Mouse (Mus musculus): ENCODE data around the gene Ogn. TPM values are rescaled to one million over a fixed set of nuclear protein-coding genes. Genes with fewer than 3 reads are reported as not detected.
"Not testable (repeated sequence)": the region's sequence is repeated elsewhere in the genome, so short reads cannot be mapped to it uniquely, and the experiment has no call there.

Gene Ogn
- total and polyA plus RNA-seq, 3 experiments: 0.04 to 0.06 TPM; not detected in 1

- DNase-seq (ENCODE audit: low read depth, low spot score): peak; percentile 43
- Histone ChIP-seq H3K27me3 (ENCODE audit: control insufficient read depth in 1 of 2, insufficient read depth in 2 of 2, low read length in 2 of 2) (no peaks in the 10 kb centered on the region), H3K9me3 (replicated peaks; ENCODE audit: insufficient read depth, low read length) (no peaks in the 10 kb centered on the region), H3K9ac (ENCODE audit: control insufficient read depth, low read depth, low read length, poor library complexity, severe bottlenecking) (no peak overlapping the region), H3K79me2 (ENCODE audit: control insufficient read depth, insufficient read depth, low read length, poor library complexity) (no peaks in the 10 kb centered on the region), H3K36me3 (ENCODE audit: control insufficient read depth in 1 of 2, insufficient read depth in 2 of 2, low read length in 2 of 2) (peaks cover 0 to 7% of the 10 kb centered on the region in 2 experiments; a peak in 2 of 4 replicates), H3K4me1 (ENCODE audit: control insufficient read depth in 1 of 2, insufficient read depth in 2 of 2, low read length in 2 of 2) (peaks cover 2 to 8% of the 10 kb centered on the region in 2 experiments; a peak in 2 of 4 replicates), H3K4me3 (ENCODE audit: control insufficient read depth in 1 of 2, insufficient read depth in 1 of 2, low read depth in 2 of 2, low read length in 2 of 2) (no peak overlapping the region), H3K27ac (ENCODE audit: control insufficient read depth, low read depth, low read length) (no peak overlapping the region)
- TF ChIP-seq RCOR1 (IDR thresholded peaks at IDR 0.05; ENCODE audit: low read depth, low read length) (no peak), RAD21 (IDR thresholded peaks at IDR 0.05; ENCODE audit: low read depth, low read length) (no peak), CTCF (IDR thresholded peaks at IDR 0.05 in 2 of 3, conservative IDR thresholded peaks at IDR 0.05 in 1 of 3; ENCODE audit: control insufficient read depth in 1 of 3, insufficient read depth in 1 of 3, low read depth in 2 of 3, low read length in 3 of 3, poor library complexity in 1 of 3, severe bottlenecking in 1 of 3) (no peak), ETS1 (IDR thresholded peaks at IDR 0.05; ENCODE audit: low read depth, low read length) (no peak), SIN3A (IDR thresholded peaks at IDR 0.05; ENCODE audit: low read length) (no peak), ZMIZ1 (IDR thresholded peaks at IDR 0.05; ENCODE audit: low read depth, low read length) (no peak), MYB (IDR thresholded peaks at IDR 0.05; ENCODE audit: low read depth, low read length) (no peak), ZKSCAN1 (IDR thresholded peaks at IDR 0.05; ENCODE audit: low read depth, low read length) (no peak), HCFC1 (IDR thresholded peaks at IDR 0.05; ENCODE audit: low read depth, low read length) (no peak), CHD1 (IDR thresholded peaks at IDR 0.05; ENCODE audit: low read depth, low read length) (no peak)
Observed at GRCm38 (mm10) chr13:49584307-49585005, 23.4 kb upstream of the Ogn start.

- Histone ChIP-seq H3K9ac (ENCODE audit: control insufficient read depth, low read depth, low read length, poor library complexity, severe bottlenecking) (no peak overlapping the region), H3K27ac (ENCODE audit: control insufficient read depth, low read depth, low read length) (no peak overlapping the region), H3K36me3 (ENCODE audit: control insufficient read depth in 1 of 2, insufficient read depth in 2 of 2, low read length in 2 of 2) (peaks cover 0 to 7% of the 10 kb centered on the region in 2 experiments; a peak in 2 of 4 replicates), H3K4me1 (ENCODE audit: control insufficient read depth in 1 of 2, insufficient read depth in 2 of 2, low read length in 2 of 2) (peaks cover 2 to 8% of the 10 kb centered on the region in 2 experiments; a peak in 2 of 4 replicates), H3K9me3 (replicated peaks; ENCODE audit: insufficient read depth, low read length) (no peaks in the 10 kb centered on the region), H3K4me3 (ENCODE audit: control insufficient read depth in 1 of 2, insufficient read depth in 1 of 2, low read depth in 2 of 2, low read length in 2 of 2) (no peak overlapping the region), H3K79me2 (ENCODE audit: control insufficient read depth, insufficient read depth, low read length, poor library complexity) (no peaks in the 10 kb centered on the region), H3K27me3 (ENCODE audit: control insufficient read depth in 1 of 2, insufficient read depth in 2 of 2, low read length in 2 of 2) (no peaks in the 10 kb centered on the region)
- TF ChIP-seq TCF12 (IDR thresholded peaks at IDR 0.05; ENCODE audit: low read depth, low read length) (no peak), CTCF (IDR thresholded peaks at IDR 0.05 in 2 of 3, conservative IDR thresholded peaks at IDR 0.05 in 1 of 3; ENCODE audit: control insufficient read depth in 1 of 3, insufficient read depth in 1 of 3, low read depth in 2 of 3, low read length in 3 of 3, poor library complexity in 1 of 3, severe bottlenecking in 1 of 3) (no peak), MEF2A (IDR thresholded peaks at IDR 0.05; ENCODE audit: extremely low read depth, insufficient replicate concordance, low read depth, low read length, poor library complexity, severe bottlenecking) (no peak), MYB (IDR thresholded peaks at IDR 0.05; ENCODE audit: low read depth, low read length) (no peak)
- no peak for DNase-seq (ENCODE audit: low read depth, low spot score)
Observed at GRCm38 (mm10) chr13:49586062-49586461, 21.8 kb upstream of the Ogn start.

- not testable (repeated sequence) for H3K9ac ChIP-seq (ENCODE audit: control insufficient read depth, low read depth, low read length, poor library complexity, severe bottlenecking); H3K27me3 ChIP-seq (ENCODE audit: control insufficient read depth in 1 of 2, insufficient read depth in 2 of 2, low read length in 2 of 2); H3K36me3 ChIP-seq (ENCODE audit: control insufficient read depth in 1 of 2, insufficient read depth in 2 of 2, low read length in 2 of 2); DNase-seq (ENCODE audit: low read depth, low spot score); H3K79me2 ChIP-seq (ENCODE audit: control insufficient read depth, insufficient read depth, low read length, poor library complexity); H3K4me3 ChIP-seq (ENCODE audit: control insufficient read depth in 1 of 2, insufficient read depth in 1 of 2, low read depth in 2 of 2, low read length in 2 of 2); H3K9me3 ChIP-seq (replicated peaks; ENCODE audit: insufficient read depth, low read length); H3K4me1 ChIP-seq (ENCODE audit: control insufficient read depth in 1 of 2, insufficient read depth in 2 of 2, low read length in 2 of 2); H3K27ac ChIP-seq (ENCODE audit: control insufficient read depth, low read depth, low read length)
Observed at GRCm38 (mm10) chr13:49602541-49602940, 5.3 kb upstream of the Ogn start.

Data from MEL (cell line).